25 mouse cellular contexts compared by ENCODE assay signal in the genomic region with DNA sequence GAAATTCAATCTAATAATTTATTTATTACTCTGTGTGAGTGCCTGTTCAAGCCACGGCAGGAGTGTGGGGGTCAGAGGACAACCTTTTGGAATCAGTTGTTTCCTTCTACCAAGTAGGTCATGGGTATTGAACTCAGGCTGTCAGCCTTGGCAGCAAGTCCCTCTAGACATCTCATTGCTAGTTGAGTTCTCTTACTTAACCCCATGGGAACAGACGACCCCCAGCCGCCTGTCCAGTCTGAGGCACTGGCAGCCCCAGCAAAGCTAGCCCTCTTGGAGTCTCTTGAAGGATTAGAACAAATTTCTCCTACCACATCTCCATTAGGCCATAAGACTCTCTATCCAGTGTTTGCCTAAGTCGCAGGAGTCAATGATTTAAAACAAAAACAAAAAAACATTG. TPM values are rescaled to one million over a fixed set of nuclear protein-coding genes. Genes with fewer than 3 reads are reported as not detected.
DNase-seq lines count a peak whose midpoint lies in the region; ATAC-seq and TF ChIP-seq lines count a peak whose summit lies in the region.
"Had no signal": no experiment of that assay in that cellular context is flagged by ENCODE, and none has a peak within 500 bp of the region (broad histone marks: within the 10 kb centered on the region; RNA-seq: fewer than 3 reads in every experiment).

No protein-coding gene starts in this region.

- no peak overlapping the region for H3K9ac ChIP-seq in liver, embryonic 12.5 days
- no peak overlapping the region for H3K9ac ChIP-seq in liver, postnatal 0 days (replicated peaks)
- H3K9ac ChIP-seq: embryonic facial prominence, embryonic 12.5 days; embryonic facial prominence, embryonic 15.5 days; forebrain, postnatal 0 days; hindbrain, embryonic 12.5 days; hindbrain, embryonic 15.5 days had no signal

- DNase-seq in kidney, adult 2 months: peak; percentile 25
- DNase-seq in kidney, adult 9 months: no peak
- no peak for DNase-seq in liver, postnatal 0 days
- peak; percentile 54 for DNase-seq in adipocyte (ENCODE audit: low spot score)
- no peak for DNase-seq in spleen, postnatal 14 days (ENCODE audit: low spot score in 2 of 2)
- DNase-seq: adrenal gland, adult 2 months; adrenal gland, postnatal 14 days; B cell, adult 2 months; cerebellum, adult 11 months; cerebellum, adult 2 months; cerebellum, adult 9-11 months; cerebellum, postnatal 25 days; forebrain, postnatal 0 days; gastrocnemius, adult 2 months; gastrocnemius, postnatal 14 days had no signal

- no peak for TF ChIP-seq CTCF in kidney, adult 2 months (conservative IDR thresholded peaks at IDR 0.05; ENCODE audit: insufficient read depth, insufficient read length, low read depth, low read length)
- no peak for TF ChIP-seq CTCF in liver, postnatal 0 days (IDR thresholded peaks at IDR 0.05; ENCODE audit: low read depth)

- H3K4me3 ChIP-seq in kidney, adult 2 months (ENCODE audit: insufficient read depth, low read depth, low read length): no peak overlapping the region
- H3K4me3 ChIP-seq in liver, embryonic 12.5 days: no peak overlapping the region
- H3K4me3 ChIP-seq in liver, postnatal 0 days (ENCODE audit: low read depth, low read length): no peak overlapping the region
- H3K4me3 ChIP-seq: embryonic facial prominence, embryonic 12.5 days; embryonic facial prominence, embryonic 15.5 days; gastrocnemius, adult 2 months; hindbrain, embryonic 12.5 days; hindbrain, embryonic 15.5 days had no signal

- no peak for TF ChIP-seq POLR2A in kidney, adult 2 months (IDR thresholded peaks at IDR 0.05; ENCODE audit: low read depth, low read length)

- TF ChIP-seq EP300 in liver, postnatal 0 days (IDR thresholded peaks at IDR 0.05; ENCODE audit: low read depth): no peak

- H3K4me2 ChIP-seq in liver, embryonic 12.5 days: no peak overlapping the region
- no peak overlapping the region for H3K4me2 ChIP-seq in liver, postnatal 0 days (ENCODE audit: low read depth, low read length)
- H3K4me2 ChIP-seq: embryonic facial prominence, embryonic 12.5 days; embryonic facial prominence, embryonic 15.5 days; heart, embryonic 11.5 days; hindbrain, embryonic 12.5 days; hindbrain, embryonic 15.5 days had no signal

- H3K27ac ChIP-seq in kidney, adult 2 months (ENCODE audit: insufficient read depth, low read depth, low read length): no peak overlapping the region; the same call in 1 of the 2 replicates
- peak overlapping the region; percentile 58 for H3K27ac ChIP-seq in liver, embryonic 12.5 days
- no peak overlapping the region for H3K27ac ChIP-seq in liver, postnatal 0 days (ENCODE audit: low read depth)
- H3K27ac ChIP-seq: embryonic facial prominence, embryonic 12.5 days; embryonic facial prominence, embryonic 15.5 days; gastrocnemius, adult 2 months; hindbrain, embryonic 12.5 days; hindbrain, embryonic 15.5 days had no signal

- 55% methylated on average over 4 of the region's 4 CpGs for WGBS in kidney, adult 2 months
- 94% methylated on average over 4 of the region's 4 CpGs for WGBS in liver, embryonic 12.5 days (ENCODE audit: insufficient replicate concordance)
- 76% methylated on average over 4 of the region's 4 CpGs for WGBS in liver, postnatal 0 days (ENCODE audit: insufficient replicate concordance)

- no peak for ATAC-seq in liver, embryonic 12.5 days
- no peak for ATAC-seq in liver, postnatal 0 days
- ATAC-seq: forebrain, embryonic 14.5 days; forebrain, postnatal 0 days; Patski had no signal

- H3K27me3 ChIP-seq in kidney, adult 2 months (replicated peaks; ENCODE audit: control insufficient read depth, insufficient read depth, low read length): no peaks in the 10 kb centered on the region
- H3K27me3 ChIP-seq in liver, embryonic 12.5 days (replicated peaks): no peaks in the 10 kb centered on the region
- H3K27me3 ChIP-seq in liver, postnatal 0 days (ENCODE audit: insufficient read depth, low read length): no peaks in the 10 kb centered on the region
- H3K27me3 ChIP-seq: CH12.LX; embryonic facial prominence, embryonic 12.5 days; embryonic facial prominence, embryonic 15.5 days; hindbrain, embryonic 12.5 days; hindbrain, embryonic 15.5 days; Patski had no signal

- H3K36me3 ChIP-seq in kidney, adult 2 months (ENCODE audit: control insufficient read depth, insufficient read depth, low read length): no peaks in the 10 kb centered on the region
- H3K36me3 ChIP-seq in liver, embryonic 12.5 days: peaks cover 71% of the 10 kb centered on the region
- peaks cover 42% of the 10 kb centered on the region for H3K36me3 ChIP-seq in liver, postnatal 0 days (replicated peaks; ENCODE audit: insufficient read depth, low read length)
- H3K36me3 ChIP-seq: embryonic facial prominence, embryonic 12.5 days; hindbrain, embryonic 15.5 days had no signal

- no peaks in the 10 kb centered on the region for H3K9me3 ChIP-seq in liver, embryonic 12.5 days (replicated peaks)
- H3K9me3 ChIP-seq in liver, postnatal 0 days (ENCODE audit: low read length): no peaks in the 10 kb centered on the region
- H3K9me3 ChIP-seq: embryonic facial prominence, embryonic 12.5 days; embryonic facial prominence, embryonic 15.5 days; G1E; hindbrain, embryonic 12.5 days; hindbrain, embryonic 15.5 days had no signal

- H3K4me1 ChIP-seq in kidney, adult 2 months (ENCODE audit: control insufficient read depth, insufficient read depth, low read length): peaks cover 8% of the 10 kb centered on the region
- peaks cover 70% of the 10 kb centered on the region for H3K4me1 ChIP-seq in liver, embryonic 12.5 days
- H3K4me1 ChIP-seq in liver, postnatal 0 days (ENCODE audit: insufficient read depth): peaks cover 30% of the 10 kb centered on the region

RNA-seq across cellular contexts. Expression of gene Agfg2, which starts 4.8 kb away (rescaled TPM):
- polyA plus RNA-seq in kidney, adult 2 months (2012; rRNA removed): 36.5 and 48.1 TPM in 2 replicates
- 44.3 and 47.2 TPM in 2 replicates for polyA plus RNA-seq in liver, embryonic 12.5 days (2016; fragmentation: Nextera tagmentation; extraction: Ambion mirVana)
- polyA plus RNA-seq in liver, postnatal 0 days (2015; fragmentation: Nextera tagmentation; extraction: Ambion mirVana): 29.5 and 34.1 TPM in 2 replicates

RNA-seq across cellular contexts. Expression of gene Irs3, which starts 34.2 kb away (rescaled TPM):
- polyA plus RNA-seq in kidney, adult 2 months (2012; rRNA removed): 4.2 and 4.4 TPM in 2 replicates
- 0.05 and 0.07 TPM in 2 replicates for polyA plus RNA-seq in liver, embryonic 12.5 days (2016; fragmentation: Nextera tagmentation; extraction: Ambion mirVana)
- polyA plus RNA-seq in liver, postnatal 0 days (2015; fragmentation: Nextera tagmentation; extraction: Ambion mirVana): 0.11 TPM in 1 of 2 replicates, not detected in the other
- polyA plus RNA-seq: forebrain, embryonic 14.5 days; G1E had no signal

RNA-seq across cellular contexts. Expression of gene Sap25, which starts 38.6 kb away (rescaled TPM):
- polyA plus RNA-seq in kidney, adult 2 months (2012; rRNA removed): 61.1 and 77.6 TPM in 2 replicates
- polyA plus RNA-seq in liver, embryonic 12.5 days (2016; fragmentation: Nextera tagmentation; extraction: Ambion mirVana): 6.0 and 6.5 TPM in 2 replicates
- 3.4 and 4.0 TPM in 2 replicates for polyA plus RNA-seq in liver, postnatal 0 days (2015; fragmentation: Nextera tagmentation; extraction: Ambion mirVana)

RNA-seq across cellular contexts. Expression of gene Gm20605, which starts 50.8 kb away (rescaled TPM):
- 12.2 and 19.8 TPM in 2 replicates for polyA plus RNA-seq in kidney, adult 2 months (2012; rRNA removed)
- 7.8 and 9.0 TPM in 2 replicates for polyA plus RNA-seq in liver, embryonic 12.5 days (2016; fragmentation: Nextera tagmentation; extraction: Ambion mirVana)
- polyA plus RNA-seq in liver, postnatal 0 days (2015; fragmentation: Nextera tagmentation; extraction: Ambion mirVana): 2.4 and 2.6 TPM in 2 replicates

RNA-seq across cellular contexts. Expression of gene Lrch4, which starts 50.8 kb away (rescaled TPM):
- polyA plus RNA-seq in kidney, adult 2 months (2012; rRNA removed): 39.4 and 45.5 TPM in 2 replicates
- polyA plus RNA-seq in liver, embryonic 12.5 days (2016; fragmentation: Nextera tagmentation; extraction: Ambion mirVana): 33.4 and 36.0 TPM in 2 replicates
- polyA plus RNA-seq in liver, postnatal 0 days (2015; fragmentation: Nextera tagmentation; extraction: Ambion mirVana): 24.1 and 24.3 TPM in 2 replicates

Comparison
In these comparisons a context has a peak if more than half of its experiments do, and no peak if none do; other contexts are left out.
1. DNase-seq: peak in kidney, adult 2 months (single experiment) and adipocyte (single experiment); none in kidney, adult 9 months (single experiment), liver, postnatal 0 days (single experiment) and spleen, postnatal 14 days (0 of 2).